ENCODE assay signal across 16 mouse cellular contexts in genomic region chr16:74132833-74133232, GRCm38 (mm10).
DNase-seq lines count a peak whose midpoint lies in the region; ATAC-seq lines count a peak whose summit lies in the region.
"Had no signal": no experiment of that assay in that cellular context is flagged by ENCODE, and none has a peak within 500 bp of the region (broad histone marks: within the 10 kb centered on the region; RNA-seq: fewer than 3 reads in every experiment).

No protein-coding gene starts in this region.

- no peak overlapping the region for H3K27ac ChIP-seq in forebrain, embryonic 14.5 days (ENCODE audit: low read depth, low read length)
- no peak overlapping the region for H3K27ac ChIP-seq in forebrain, embryonic 11.5 days (ENCODE audit: low read depth, low read length)
- H3K27ac ChIP-seq: embryonic facial prominence, embryonic 12.5 days; forebrain, embryonic 12.5 days; left cerebral cortex, adult 2 months had no signal

- WGBS in forebrain, embryonic 14.5 days: 64% methylated on average over 6 of the region's 6 CpGs
- 88% methylated on average over 6 of the region's 6 CpGs for WGBS in forebrain, embryonic 11.5 days

- DNase-seq in forebrain, embryonic 14.5 days (ENCODE audit: low spot score): peak; percentile 16
- no peak for DNase-seq in forebrain, embryonic 11.5 days (ENCODE audit: low spot score)
- DNase-seq in kidney, postnatal 10 days: peak; percentile 77
- DNase-seq in kidney, adult 11 months: no peak
- DNase-seq in kidney, postnatal 36 days: peak; percentile 28 to 49
- peak; percentile 1 for DNase-seq in lung, postnatal 25 days (ENCODE audit: low spot score)
- DNase-seq in spleen, postnatal 10 days (ENCODE audit: low spot score in 2 of 2): no peak
- DNase-seq in thymus, adult 18-20 months: no peak
- DNase-seq: cerebellum, adult 8-10 months; thymus, postnatal 4 days had no signal

- no peaks in the 10 kb centered on the region for H3K9me3 ChIP-seq in forebrain, embryonic 14.5 days (replicated peaks; ENCODE audit: control insufficient read depth, low read length)
- no peaks in the 10 kb centered on the region for H3K9me3 ChIP-seq in forebrain, embryonic 11.5 days (ENCODE audit: control insufficient read depth, low read length)
- H3K9me3 ChIP-seq: embryonic facial prominence, embryonic 12.5 days; forebrain, embryonic 12.5 days had no signal

- no peak overlapping the region for H3K4me3 ChIP-seq in forebrain, embryonic 14.5 days (ENCODE audit: low read depth, low read length)
- H3K4me3 ChIP-seq in forebrain, embryonic 11.5 days (ENCODE audit: low read depth, low read length): no peak overlapping the region
- H3K4me3 ChIP-seq: embryonic facial prominence, embryonic 12.5 days; forebrain, embryonic 12.5 days; left cerebral cortex, adult 2 months; megakaryocyte, embryonic 14.5 days; myocyte had no signal

- H3K36me3 ChIP-seq in forebrain, embryonic 14.5 days (ENCODE audit: control insufficient read depth, insufficient read depth, low read length): no peaks in the 10 kb centered on the region
- no peaks in the 10 kb centered on the region for H3K36me3 ChIP-seq in forebrain, embryonic 11.5 days (ENCODE audit: control insufficient read depth, insufficient read depth, low read length)
- H3K36me3 ChIP-seq: embryonic facial prominence, embryonic 12.5 days; forebrain, embryonic 12.5 days had no signal

- H3K4me2 ChIP-seq in forebrain, embryonic 14.5 days (ENCODE audit: low read length): no peak overlapping the region
- no peak overlapping the region for H3K4me2 ChIP-seq in forebrain, embryonic 11.5 days (ENCODE audit: low read depth, low read length, severe bottlenecking)
- H3K4me2 ChIP-seq: embryonic facial prominence, embryonic 12.5 days; forebrain, embryonic 12.5 days had no signal

- H3K9ac ChIP-seq in forebrain, embryonic 14.5 days (ENCODE audit: low read length): no peak overlapping the region
- H3K9ac ChIP-seq in forebrain, embryonic 11.5 days (ENCODE audit: low read length): no peak overlapping the region
- H3K9ac ChIP-seq: embryonic facial prominence, embryonic 12.5 days; forebrain, embryonic 12.5 days had no signal

- 0 out of 2 replicates have a peak, but pooled peaks cover 2% of the 10 kb centered on the region for H3K4me1 ChIP-seq in forebrain, embryonic 14.5 days (ENCODE audit: control insufficient read depth, insufficient read depth, low read length)
- no peaks in the 10 kb centered on the region for H3K4me1 ChIP-seq in forebrain, embryonic 11.5 days (replicated peaks; ENCODE audit: control insufficient read depth, insufficient read depth, low read length)
- H3K4me1 ChIP-seq: megakaryocyte, embryonic 14.5 days had no signal

- no peak for ATAC-seq in forebrain, embryonic 14.5 days
- ATAC-seq in forebrain, embryonic 11.5 days (replicated peaks; ENCODE audit: low FRiP score): no peak
- ATAC-seq: intestine, embryonic 16.5 days had no signal

- H3K27me3 ChIP-seq in forebrain, embryonic 14.5 days (replicated peaks; ENCODE audit: control insufficient read depth, insufficient read depth, low read length): no peaks in the 10 kb centered on the region
- no peaks in the 10 kb centered on the region for H3K27me3 ChIP-seq in forebrain, embryonic 11.5 days (ENCODE audit: control insufficient read depth, insufficient read depth, low read length)
- H3K27me3 ChIP-seq: embryonic facial prominence, embryonic 12.5 days; forebrain, embryonic 12.5 days; megakaryocyte, embryonic 14.5 days had no signal

Comparison
In these comparisons a context has a peak if more than half of its experiments do, and no peak if none do; other contexts are left out.
1. DNase-seq: peak in forebrain, embryonic 14.5 days (single experiment), kidney, postnatal 10 days (single experiment), kidney, postnatal 36 days (2 of 2) and lung, postnatal 25 days (single experiment); none in forebrain, embryonic 11.5 days (single experiment), kidney, adult 11 months (single experiment), spleen, postnatal 10 days (0 of 2) and thymus, adult 18-20 months (0 of 2).